Mouse (Mus musculus) midbrain, postnatal 0 days (tissue): ENCODE measurements around the gene Tpst1. TPM values are rescaled to one million over a fixed set of nuclear protein-coding genes. Genes with fewer than 3 reads are reported as not detected.

ENCODE experiments used
- ATAC-seq: fragments of 200-750 bp; cut with Nextera tagmentation; 2 replicates; pipeline ENCODE4 v1.8.0; 2017; ENCODE audit warnings: moderate number of reproducible peaks, mild to moderate bottlenecking, moderate TSS enrichment, moderate library complexity; ENCODE audit not compliant: low FRiP score
- DNase-seq: peaks from one replicate; pipeline ENCODE4 v3.0.0-alpha.2; 2015; ENCODE audit warnings: low spot score
- H3K27ac ChIP-seq: fragments of 300-500 bp; sonication (generic); 2 replicates; pipeline ENCODE4 v1.5.1; 2014; ENCODE audit warnings: low read depth, mild to moderate bottlenecking, low read length, mixed read lengths
- H3K27me3 ChIP-seq: fragments of 300-500 bp; sonication (generic); 2 replicates; pipeline ENCODE4 v1.6.1; 2014; ENCODE audit warnings: low read length, control low read depth, mixed read lengths; ENCODE audit not compliant: insufficient read depth
- H3K36me3 ChIP-seq: fragments of 300-500 bp; sonication (generic); 2 replicates; pipeline ENCODE4 v1.6.1; 2014; ENCODE audit warnings: low read length, control low read depth, mixed read lengths; ENCODE audit not compliant: insufficient read depth
- H3K4me1 ChIP-seq: fragments of 300-500 bp; sonication (generic); 2 replicates; pipeline ENCODE4 v1.6.1; 2014; ENCODE audit warnings: mild to moderate bottlenecking, control low read depth, antibody characterized with exemption, low read length, mixed read lengths; ENCODE audit not compliant: insufficient read depth
- H3K4me2 ChIP-seq: fragments of 300-500 bp; sonication (generic); 2 replicates; pipeline ENCODE4 v1.6.1; 2014; ENCODE audit warnings: low read depth, mild to moderate bottlenecking, low read length, mixed read lengths; ENCODE audit not compliant: poor library complexity, severe bottlenecking
- H3K4me3 ChIP-seq: fragments of 300-500 bp; sonication (generic); 2 replicates; pipeline ENCODE4 v1.5.1; 2014; ENCODE audit warnings: low read depth, mild to moderate bottlenecking, low read length, moderate library complexity
- H3K9ac ChIP-seq: fragments of 300-500 bp; sonication (generic); replicated peaks from 2 replicates; pipeline ENCODE4 v1.6.1; 2014; ENCODE audit warnings: mild to moderate bottlenecking, low read length, moderate library complexity, mixed read lengths; ENCODE audit not compliant: poor library complexity, severe bottlenecking
- H3K9me3 ChIP-seq: fragments of 300-500 bp; sonication (generic); 2 replicates; pipeline ENCODE4 v1.6.1; 2016; ENCODE audit warnings: low read length, control low read depth
- CTCF ChIP-seq: IDR thresholded peaks from 2 replicates; pipeline ENCODE4 v1.5.1; 2016; ENCODE audit warnings: antibody characterized with exemption, mild to moderate bottlenecking
- WGBS: fragments of 180-500 bp; shearing (Covaris S2); extraction: QIAGEN DNeasy Blood & Tissue Kit; methylation state at CpG from one replicate; pipeline ENCODE4 v1.1.7; 2014; 5-methylcytosine and 5-hydroxymethylcytosine counted together
- polyA plus RNA-seq: library from polyadenylated mRNA; unstranded; fragments of >200 nt; fragmentation: Nextera tagmentation; extraction: Ambion mirVana; gene quantifications from 2 replicates; pipeline ENCODE4 v1.2.1, GENCODE M21; 2015
- total RNA-seq: library from RNA; depleted of rRNA; stranded (reverse); fragments of >200 nt; gene quantifications from 2 replicates; pipeline ENCODE4 v1.2.3, GENCODE M21; 2014

Tpst1 gene
- total and polyA plus RNA-seq, 2 experiments from 2014 or later: 46.5 to 50.0 TPM

GRCm38 (mm10) chr5:130089177-130089576 is 16.1 kb downstream of the Tpst1 start:
- no peaks in the 10 kb centered on the region for H3K27me3 ChIP-seq
- no peak for ATAC-seq
- H3K36me3 ChIP-seq: no peaks in the 10 kb centered on the region
- no peaks in the 10 kb centered on the region for H3K9me3 ChIP-seq
- no peak overlapping the region for H3K4me2 ChIP-seq
- H3K4me1 ChIP-seq: no peaks in the 10 kb centered on the region
- H3K27ac ChIP-seq: no peak overlapping the region
- DNase-seq: no peak
- no peak overlapping the region for H3K4me3 ChIP-seq
- H3K9ac ChIP-seq: no peak overlapping the region
- WGBS: 81% methylated on average over 7 of the region's 7 CpGs
- no peak for TF ChIP-seq CTCF

- Histone ChIP-seq H3K4me2 (no peak overlapping the region), H3K36me3 (no peaks in the 10 kb centered on the region), H3K4me3 (no peak overlapping the region), H3K27ac (no peak overlapping the region), H3K9ac (no peak overlapping the region), H3K4me1 (no peaks in the 10 kb centered on the region), H3K27me3 (no peaks in the 10 kb centered on the region), H3K9me3 (no peaks in the 10 kb centered on the region)
- DNase-seq (no peak), ATAC-seq (no peak)
- no peak for TF ChIP-seq CTCF
- WGBS: 89% methylated on average over 18 of the region's 18 CpGs
Observed at GRCm38 (mm10) chr5:130089626-130090393, 16.7 kb downstream of the Tpst1 start.

- Histone ChIP-seq H3K9ac (no peak overlapping the region), H3K4me3 (no peak overlapping the region), H3K4me2 (no peak overlapping the region), H3K27me3 (no peaks in the 10 kb centered on the region), H3K27ac (no peak overlapping the region), H3K9me3 (no peaks in the 10 kb centered on the region), H3K36me3 (peaks cover 4% of the 10 kb centered on the region; the same call in 1 of the 2 replicates), H3K4me1 (no peaks in the 10 kb centered on the region)
- 50% methylated on average over 12 of the region's 12 CpGs for WGBS
- ATAC-seq (no peak), DNase-seq (peak; percentile 34)
- peak; percentile 2; the same call in 1 of the 2 replicates for TF ChIP-seq CTCF
Observed at GRCm38 (mm10) chr5:130096754-130097153, 23.6 kb downstream of the Tpst1 start.

- DNase-seq: no peak
- peaks cover 14% of the 10 kb centered on the region for H3K36me3 ChIP-seq
- ATAC-seq: no peak
- no peak overlapping the region for H3K27ac ChIP-seq
- 80% methylated on average over 2 of the region's 2 CpGs for WGBS
- no peaks in the 10 kb centered on the region for H3K27me3 ChIP-seq
- no peaks in the 10 kb centered on the region for H3K4me1 ChIP-seq
- no peak overlapping the region for H3K4me2 ChIP-seq
- no peak overlapping the region for H3K4me3 ChIP-seq
- no peak overlapping the region for H3K9ac ChIP-seq
- TF ChIP-seq CTCF: no peak
- no peaks in the 10 kb centered on the region for H3K9me3 ChIP-seq
Observed at GRCm38 (mm10) chr5:130097837-130098236, 24.7 kb downstream of the Tpst1 start.

- no peak for DNase-seq
- Histone ChIP-seq H3K9me3 (no peaks in the 10 kb centered on the region), H3K27me3 (no peaks in the 10 kb centered on the region), H3K4me2 (no peak overlapping the region), H3K36me3 (peaks cover 19% of the 10 kb centered on the region), H3K4me1 (no peaks in the 10 kb centered on the region), H3K9ac (no peak overlapping the region), H3K27ac (no peak overlapping the region), H3K4me3 (no peak overlapping the region)
- TF ChIP-seq CTCF: no peak
- ATAC-seq: no peak
- WGBS: 97% methylated on average over 17 of the region's 17 CpGs
Observed at GRCm38 (mm10) chr5:130101724-130102123, 28.6 kb downstream of the Tpst1 start.

GRCm38 (mm10) chr5:130109348-130109747 is 36.2 kb downstream of the Tpst1 start:
- no peaks in the 10 kb centered on the region for H3K4me1 ChIP-seq

More at GRCm38 (mm10) chr5:130109348-130109747, 36.2 kb downstream of the Tpst1 start:
- H3K4me3 ChIP-seq: no peak overlapping the region
- H3K9ac ChIP-seq: no peak overlapping the region
- no peaks in the 10 kb centered on the region for H3K9me3 ChIP-seq
- 86% methylated on average over 3 of the region's 3 CpGs for whole genome bisulfite sequencing
- H3K4me2 ChIP-seq: no peak overlapping the region
- H3K27me3 ChIP-seq: no peaks in the 10 kb centered on the region
- peaks cover 7% of the 10 kb centered on the region; the same call in 1 of the 2 replicates for H3K36me3 ChIP-seq
- no peak for DNase-seq
- no peak overlapping the region for H3K27ac ChIP-seq
- no peak for ATAC-seq
- TF ChIP-seq CTCF: no peak
